Mouse (Mus musculus) E14TG2a.4 (cell line): ENCODE results near the gene Selenok.

Experiments used
- CTCF ChIP-seq: conservative IDR thresholded peaks from 2 replicates; pipeline ENCODE4 v1.5.1; 2014; ENCODE audit warnings: low read length
- NANOG ChIP-seq: IDR thresholded peaks from 2 replicates; pipeline ENCODE4 v1.6.1; 2014; ENCODE audit warnings: borderline replicate concordance, low read length, mixed read lengths

DNA sequence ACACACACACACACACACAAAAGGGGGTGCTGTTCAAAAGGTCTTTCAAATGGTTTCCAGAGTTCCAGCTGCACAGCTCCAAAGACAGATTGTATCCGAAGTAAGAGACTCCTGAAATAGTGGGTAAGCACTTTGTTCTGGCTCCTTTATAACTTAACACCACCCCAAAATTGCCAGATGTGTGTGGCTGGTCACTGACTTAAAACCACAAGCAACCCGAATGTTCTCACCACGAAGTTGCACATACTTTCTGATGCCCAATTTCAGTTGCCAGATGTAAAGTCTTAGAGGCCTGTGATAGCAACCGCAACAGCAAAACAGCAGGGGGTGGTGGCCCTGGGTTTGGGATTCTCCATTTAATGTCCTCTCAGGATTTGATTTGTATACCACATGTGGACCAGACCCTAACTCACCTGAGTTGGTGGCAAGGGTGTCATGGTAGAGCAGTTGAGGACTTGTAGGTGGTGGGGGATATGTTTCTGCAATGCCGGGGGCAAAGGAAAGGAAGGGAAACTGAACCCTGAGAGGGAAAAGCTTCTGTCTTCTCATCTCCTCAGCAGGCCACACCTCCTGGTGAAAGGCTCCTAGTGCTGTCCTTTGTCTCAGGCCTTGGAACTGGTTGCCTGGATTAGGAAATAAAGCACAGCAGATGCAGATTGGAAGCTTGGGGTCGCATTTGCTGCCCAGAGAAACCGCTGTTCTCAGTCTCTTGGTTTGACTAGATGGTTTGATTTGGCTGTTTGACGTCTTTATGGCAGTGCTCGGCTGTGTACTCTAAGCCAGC is 51.9 kb downstream of the Selenok start:
- no peak for TF ChIP-seq CTCF
- TF ChIP-seq NANOG, result no peak
